Mouse (Mus musculus) cerebellum, postnatal 25 days (tissue): ENCODE results near the gene Cldn5.

Experiments used
- DNase-seq, 2 experiments: peaks; one replicate each; pipeline ENCODE4 v3.0.0; 2021; ENCODE audit warnings: mixed read lengths in 2 of 2

Gene Cldn5

DNA sequence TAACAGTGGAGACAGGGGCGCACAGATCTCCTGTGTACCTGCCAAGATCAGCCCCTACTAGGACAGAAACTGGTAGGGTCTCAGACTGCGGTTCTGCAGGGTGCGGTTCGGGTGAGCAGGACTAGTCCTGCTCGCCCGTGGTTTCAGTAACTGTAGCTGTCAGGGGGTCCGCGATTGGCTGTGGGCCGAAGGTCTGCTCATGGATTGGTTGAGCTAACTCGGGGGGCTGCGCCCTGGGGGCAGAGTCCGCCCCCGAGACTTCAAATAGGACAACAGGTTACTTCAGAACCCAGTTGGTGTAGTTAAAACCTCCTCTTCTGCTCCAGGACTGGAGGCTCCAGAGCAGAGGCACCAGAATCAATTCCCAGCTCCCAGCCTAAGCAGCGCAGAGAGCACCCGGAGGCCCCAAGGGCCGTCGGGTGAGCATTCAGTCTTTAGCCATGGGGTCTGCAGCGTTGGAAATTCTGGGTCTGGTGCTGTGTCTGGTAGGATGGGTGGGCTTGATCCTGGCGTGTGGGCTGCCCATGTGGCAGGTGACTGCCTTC lies at the start of gene Cldn5:
TSS of gene Cldn5 (plus strand) at position 292 of the 545 bp plus-strand sequence.
- DNase-seq: no peak

DNA sequence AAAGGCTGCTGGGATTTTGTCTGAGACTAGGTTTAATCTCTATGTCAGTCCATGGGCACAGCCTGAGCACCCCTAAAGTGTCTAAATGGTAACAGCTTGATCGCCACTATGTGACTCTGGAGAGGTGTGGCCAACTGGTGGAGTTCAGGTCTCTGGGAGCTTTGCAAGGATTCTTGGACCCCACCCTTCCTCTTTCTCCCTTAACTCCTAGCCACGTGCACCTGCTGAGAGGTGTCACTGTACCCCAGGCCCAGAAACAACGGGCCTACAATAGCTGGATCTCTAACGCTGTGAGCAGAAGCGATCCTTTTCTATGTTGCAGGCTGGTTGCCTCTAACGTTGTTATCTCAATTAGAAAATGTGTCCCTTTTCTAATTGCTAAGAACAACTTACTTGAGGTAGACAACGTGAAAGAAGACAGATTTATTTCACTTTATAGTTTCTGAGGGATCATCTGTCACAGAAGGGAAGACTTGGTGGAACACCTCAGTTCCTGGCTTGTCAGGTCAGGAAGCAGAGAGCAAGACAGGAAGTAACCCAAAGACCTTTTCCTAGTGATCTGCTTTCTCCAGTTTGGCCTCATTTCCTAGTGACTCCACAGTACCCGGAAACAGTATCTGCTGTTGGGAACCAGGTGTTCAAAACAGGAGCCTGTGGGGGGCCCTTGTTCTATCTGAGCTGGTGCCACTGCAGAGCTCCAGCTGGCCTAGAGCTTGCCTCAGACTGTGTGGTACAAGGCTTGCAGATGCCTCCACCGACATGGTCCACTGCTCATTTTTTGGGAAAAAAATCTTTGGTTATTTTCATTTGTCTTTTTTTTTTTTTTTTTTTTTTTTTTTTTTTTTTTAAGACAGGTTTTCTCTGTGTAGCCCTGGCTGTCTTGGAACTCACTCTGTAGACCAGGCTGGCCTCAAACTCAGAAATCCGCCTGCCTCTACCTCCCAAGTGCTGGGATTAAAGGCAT lies 48.8 kb upstream of the Cldn5 start:
- DNase-seq: no peak

DNA sequence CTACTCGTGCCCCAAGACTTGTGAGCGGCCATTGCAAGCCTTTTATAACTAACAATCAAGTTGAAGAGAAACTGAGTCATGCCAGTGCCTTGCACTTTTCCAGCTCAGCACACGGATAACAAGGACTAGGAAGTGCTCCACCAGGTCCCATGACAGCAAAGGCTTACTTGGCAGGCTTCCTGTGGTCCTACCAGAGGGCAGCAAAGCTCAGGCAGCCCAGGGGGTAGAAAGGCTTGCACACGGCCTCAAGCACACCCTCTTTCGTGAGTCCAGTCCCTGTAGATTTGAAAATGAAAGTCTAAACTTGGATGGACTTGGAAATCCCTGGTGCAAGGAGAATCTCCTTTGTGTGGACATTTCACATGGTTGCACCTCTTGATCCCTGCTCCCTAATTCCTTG lies 47.5 kb upstream of the Cldn5 start:
- no peak for DNase-seq

DNA sequence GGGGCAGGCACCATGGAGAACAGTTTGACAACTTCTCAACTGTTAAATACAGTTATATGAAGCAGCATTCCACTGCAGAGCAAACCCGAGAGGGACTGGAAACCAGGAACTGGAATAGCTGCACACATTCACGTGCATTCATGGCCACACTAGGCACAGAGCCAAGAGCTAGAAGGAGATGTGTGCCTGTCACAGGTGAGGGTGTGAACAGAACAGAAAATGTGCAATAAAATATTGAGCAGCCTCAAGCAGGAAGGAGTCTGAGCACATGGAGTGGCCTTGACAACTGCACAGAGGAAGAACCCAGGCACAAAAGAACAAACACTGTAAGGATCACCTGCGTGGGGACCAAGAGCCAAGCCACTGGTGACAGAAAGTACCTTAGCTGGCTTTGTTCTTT lies 46.0 kb upstream of the Cldn5 start:
- no peak for DNase-seq

DNA sequence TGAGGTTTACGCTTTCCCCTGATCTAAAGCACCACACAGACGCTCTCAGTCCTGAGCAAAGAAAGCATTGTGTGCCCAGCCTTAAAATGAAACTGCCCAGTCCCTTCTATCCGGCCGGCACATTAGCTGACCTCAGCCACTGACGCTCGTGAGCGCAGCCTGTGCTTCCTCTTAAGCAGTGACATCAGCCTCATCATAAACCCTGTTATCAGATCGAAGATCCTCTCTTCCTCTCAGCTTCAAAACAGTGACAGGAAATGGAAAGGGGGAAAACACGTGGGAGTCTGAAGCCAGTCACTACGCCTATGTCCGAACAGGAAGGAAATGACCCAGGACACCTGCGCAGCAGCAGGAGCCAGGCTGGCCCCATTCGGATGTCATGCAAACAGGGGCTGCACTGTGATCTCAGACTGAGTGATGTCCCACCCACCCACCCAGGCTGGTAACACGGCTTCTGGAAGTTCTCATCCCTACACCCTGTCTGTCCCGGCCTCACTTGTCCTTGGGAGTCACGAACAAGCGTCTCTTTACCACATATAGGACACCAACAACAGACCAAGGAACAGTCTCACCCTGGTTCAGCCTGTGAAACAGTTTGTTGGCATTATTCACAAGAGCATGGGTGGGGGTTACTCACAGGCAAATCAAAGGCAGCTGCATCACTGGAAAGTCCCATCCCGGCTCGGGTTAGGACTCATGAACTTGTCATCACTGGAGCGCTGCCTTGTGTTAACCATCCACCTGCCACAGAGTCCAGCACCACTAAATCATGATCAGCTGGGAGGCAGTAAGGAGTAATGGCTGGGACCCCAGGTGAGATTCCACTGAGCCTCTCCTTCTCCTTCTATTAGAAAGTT lies 43.3 kb upstream of the Cldn5 start:
- no peak for DNase-seq

DNA sequence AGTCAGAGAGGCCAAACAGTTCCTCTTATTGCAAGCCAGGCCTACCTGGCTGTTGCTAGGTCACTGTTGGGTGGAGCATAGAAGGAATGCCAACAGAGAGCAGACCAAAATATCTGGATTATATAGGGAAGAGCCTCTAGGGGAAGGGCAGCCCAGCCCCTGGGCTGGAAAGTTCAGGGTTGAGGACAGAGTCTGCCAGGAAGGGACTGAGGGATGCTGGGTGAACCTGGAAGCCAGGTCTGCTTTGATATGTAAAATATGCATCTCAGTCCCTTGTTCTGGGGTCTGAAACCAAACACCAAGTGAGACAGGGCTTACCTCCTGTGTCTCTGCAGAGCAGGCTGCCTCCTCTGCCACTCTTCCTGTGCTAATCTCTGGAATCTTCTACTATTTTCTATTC lies 38.3 kb upstream of the Cldn5 start:
- no peak for DNase-seq

DNA sequence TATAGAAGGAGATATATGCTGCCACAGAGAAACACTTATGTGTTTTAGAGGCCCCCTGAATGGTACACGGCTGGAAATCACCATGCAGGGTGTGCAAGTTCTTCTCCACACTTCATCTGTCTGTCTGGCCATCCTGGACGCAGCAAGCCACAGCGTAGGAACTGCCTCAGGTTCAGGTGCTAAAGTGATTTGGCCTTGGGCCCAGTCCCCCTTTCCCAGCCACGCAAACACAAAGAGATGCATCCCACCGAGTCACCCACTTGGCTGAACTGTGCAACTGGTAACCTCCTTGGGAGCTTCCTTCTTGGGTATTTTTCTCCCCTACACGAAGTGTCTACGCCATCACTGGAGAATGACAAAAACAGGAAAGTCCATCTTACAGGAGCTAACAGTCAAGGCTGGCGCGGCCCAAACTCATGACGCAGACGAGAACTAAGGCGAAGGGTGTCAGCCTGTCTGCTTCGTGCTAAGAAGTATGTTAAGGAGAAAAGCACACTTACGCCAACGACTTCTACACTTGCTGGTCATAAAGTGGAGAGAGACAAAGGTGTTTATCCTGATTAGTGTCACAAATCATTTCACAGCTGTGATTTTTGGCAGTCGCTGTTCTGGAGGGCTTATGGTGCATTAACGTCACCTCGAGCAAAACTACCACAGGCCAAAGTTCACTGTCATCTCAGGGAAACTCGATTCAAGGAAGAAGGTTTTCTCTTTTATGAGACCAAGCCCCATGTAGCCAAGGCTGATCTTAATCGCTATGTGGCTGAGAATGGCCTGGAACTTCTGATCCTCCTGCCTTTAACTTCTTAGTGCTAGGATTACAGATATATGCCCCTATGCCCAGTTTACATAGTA lies 30.2 kb upstream of the Cldn5 start:
- DNase-seq: no peak

DNA sequence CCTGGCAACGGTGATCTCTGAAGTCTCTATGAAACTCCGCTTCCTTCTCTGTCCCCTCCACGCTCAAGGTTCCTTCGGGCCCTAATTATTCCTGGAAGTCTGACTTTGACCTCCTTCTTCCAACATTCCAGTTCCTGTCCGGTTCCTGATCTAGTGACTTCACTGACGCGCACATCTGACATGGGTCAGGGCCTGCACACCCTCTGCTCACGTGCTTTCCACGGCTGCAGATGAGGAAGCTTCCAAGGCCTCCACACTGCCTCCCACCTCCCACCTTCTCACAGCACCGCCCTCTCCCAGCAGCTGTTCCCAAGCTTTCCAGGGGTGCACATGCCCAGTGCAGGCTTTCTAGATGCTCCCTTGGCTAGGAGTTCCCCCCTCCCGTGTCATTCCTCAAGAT lies 25.5 kb upstream of the Cldn5 start:
- DNase-seq: no peak

DNA sequence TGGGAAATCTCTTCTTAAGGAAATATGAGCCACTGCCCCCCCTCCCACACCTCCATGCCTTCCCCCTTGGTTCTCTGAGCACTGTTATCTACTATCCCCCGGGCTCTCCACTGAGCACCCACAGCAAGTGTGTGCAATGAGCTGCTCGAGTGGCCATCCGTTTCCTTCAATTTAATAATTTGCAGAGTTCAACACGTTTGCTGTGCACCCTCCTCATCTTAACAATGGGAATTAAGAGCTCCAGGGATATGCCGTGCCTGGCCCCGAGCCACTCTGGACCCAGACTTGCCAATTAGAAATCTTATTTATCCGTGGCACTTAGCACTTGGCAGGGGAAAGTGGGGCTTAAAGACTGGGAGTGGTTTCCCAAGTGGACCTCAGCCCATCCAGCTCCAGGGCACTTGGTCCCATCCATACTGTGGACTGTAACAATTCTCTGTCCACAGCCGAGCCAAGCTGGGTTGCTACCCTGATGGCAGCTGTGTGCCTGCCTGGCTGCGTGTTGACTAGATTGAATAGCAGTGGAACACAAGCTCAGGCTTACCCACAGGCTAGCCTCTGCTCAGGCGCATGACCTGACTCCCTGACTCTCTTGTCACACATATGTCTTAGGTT lies 24.7 kb upstream of the Cldn5 start:
- DNase-seq: no peak

DNA sequence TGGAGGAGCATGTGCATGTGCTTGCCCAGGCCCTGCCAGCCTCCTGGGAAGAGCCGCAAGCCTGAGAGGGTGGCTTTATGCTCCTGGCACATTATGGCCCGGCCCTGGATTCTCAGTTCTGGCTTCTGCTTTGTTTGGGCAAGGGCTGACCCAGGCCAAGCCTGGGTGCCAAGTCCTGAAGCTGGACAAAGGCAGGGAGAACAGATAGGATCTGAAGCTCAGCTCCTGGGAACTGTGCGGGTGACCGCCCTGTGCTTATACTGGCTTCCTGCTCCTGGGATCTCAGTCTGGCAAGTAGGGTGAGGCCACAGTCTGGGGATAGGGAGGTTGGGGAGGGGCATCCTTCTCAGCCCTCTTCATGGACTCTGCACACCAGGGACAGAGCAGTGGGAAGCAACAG lies 14.9 kb upstream of the Cldn5 start:
- DNase-seq: no peak

DNA sequence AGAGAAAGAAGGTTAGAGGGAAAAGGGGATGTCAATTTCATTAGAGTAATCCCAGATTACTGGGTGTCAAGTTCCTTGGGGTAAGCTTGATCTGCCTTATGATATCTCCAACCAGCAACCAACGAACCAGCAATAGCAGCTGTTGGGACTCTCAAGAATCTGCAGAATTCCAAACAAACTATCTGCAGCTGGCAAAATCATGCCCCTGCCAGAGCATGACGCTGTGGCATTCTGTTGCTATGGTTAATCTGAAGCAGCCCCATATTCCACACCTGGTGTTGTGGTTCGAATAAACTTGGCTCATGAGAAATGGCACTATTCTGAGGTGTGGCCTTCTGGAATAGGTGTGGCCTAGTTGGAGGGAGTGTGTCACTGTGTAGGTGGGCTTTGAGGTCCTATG lies 13.7 kb upstream of the Cldn5 start:
- no peak for DNase-seq

DNA sequence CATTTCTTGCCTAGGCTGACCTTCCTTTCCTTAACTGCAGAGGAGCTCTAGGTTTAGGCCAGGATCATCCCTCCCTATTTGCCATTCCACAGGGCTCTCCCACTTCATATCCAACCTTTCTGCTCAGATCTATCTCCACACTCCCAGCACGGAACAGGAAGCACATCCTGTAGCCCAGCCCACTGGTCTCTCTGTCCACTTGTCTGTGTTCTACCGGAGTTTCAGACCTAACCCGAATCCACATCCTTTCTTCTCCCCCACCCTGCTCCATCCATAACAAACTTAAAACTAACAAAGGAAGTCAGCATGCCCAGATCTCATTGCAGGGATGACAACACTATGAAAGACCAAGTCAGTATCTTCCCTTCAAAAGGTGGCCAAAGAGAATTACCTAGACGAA lies 10.3 kb upstream of the Cldn5 start:
- DNase-seq: no peak

DNA sequence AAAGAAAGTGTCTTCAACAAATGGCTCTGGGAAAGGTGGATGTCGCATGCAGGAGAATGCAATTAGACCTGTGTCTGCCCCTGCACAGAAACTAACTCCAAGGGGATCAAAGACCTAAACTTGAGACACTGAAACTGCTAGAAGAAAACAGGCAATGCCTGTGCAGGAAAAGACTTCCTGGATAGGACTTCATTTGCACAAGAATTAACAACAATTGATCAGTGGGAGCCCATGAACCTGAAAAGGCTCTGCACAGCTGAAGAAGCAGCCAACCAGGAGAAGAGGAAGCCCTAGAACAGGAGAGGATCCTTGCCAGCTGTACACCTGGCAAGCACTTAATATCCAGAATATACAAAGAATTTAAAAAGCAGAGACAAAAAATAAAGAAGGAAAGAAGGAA lies 7.1 kb upstream of the Cldn5 start:
- no peak for DNase-seq

DNA sequence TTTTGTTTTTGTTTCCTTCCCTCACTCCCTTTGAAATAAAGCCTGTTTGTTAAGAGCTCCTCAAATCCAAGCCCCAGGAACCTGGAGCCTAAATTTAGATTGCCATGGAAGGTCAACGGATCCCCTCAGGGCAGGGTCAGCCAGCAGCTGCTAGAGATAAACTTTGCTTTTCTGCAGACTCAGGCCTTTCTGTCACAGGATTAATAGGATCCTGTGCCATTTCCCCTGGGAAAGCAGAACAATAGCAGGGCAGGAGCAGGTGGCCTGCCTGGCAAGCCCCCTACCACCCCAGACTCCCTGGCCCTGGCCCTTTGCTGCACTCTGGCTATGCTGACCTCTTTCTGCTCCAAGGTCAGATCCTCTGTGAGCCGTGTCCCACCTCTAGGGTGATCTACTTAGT lies 2.7 kb upstream of the Cldn5 start:
- DNase-seq: no peak

DNA sequence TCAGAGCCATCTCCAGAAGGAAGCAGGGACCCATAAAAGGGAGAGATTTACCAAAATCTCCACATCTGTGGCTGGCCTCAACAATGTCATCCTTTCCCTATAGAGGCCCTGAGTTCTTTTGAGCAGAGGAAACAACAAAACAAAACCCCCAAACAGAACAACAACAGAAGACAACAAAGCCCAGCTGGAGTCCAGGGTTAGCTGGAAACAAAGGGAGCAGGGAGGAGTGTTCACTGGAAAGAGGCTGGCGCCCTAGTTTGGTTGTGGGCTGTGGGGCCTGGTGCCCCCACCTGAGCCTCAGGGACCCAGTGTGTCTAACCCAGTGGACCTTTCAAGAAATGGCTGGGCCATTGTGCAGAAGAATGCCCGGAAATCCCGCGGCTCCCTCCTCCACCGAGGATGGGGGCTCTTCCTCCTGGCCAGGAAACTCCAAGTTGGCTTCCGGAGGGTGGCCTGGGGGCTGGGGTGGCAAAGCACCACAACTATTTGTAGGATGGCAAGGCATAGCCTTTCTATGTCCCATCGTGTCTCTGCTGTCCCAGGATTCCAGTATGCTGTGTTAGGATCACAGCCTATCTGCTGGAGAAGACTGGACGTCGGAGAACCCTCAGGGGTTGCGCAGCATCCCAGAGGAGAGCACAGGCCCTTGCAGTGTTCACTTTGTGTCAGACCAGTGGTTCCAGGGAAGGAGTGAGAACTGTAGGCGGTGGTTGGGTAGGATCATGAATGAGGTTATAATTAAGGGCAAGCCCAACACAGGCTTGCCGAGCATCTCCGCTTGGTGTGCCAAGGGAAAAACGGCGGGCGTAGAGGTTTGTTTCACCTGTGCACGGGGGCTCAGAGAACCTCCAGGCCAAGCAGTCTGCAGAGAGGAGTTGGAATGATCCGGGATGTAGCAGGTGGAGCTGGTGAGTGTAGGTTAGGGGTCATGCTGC lies 759 bp upstream of the Cldn5 start:
- no peak for DNase-seq

DNA sequence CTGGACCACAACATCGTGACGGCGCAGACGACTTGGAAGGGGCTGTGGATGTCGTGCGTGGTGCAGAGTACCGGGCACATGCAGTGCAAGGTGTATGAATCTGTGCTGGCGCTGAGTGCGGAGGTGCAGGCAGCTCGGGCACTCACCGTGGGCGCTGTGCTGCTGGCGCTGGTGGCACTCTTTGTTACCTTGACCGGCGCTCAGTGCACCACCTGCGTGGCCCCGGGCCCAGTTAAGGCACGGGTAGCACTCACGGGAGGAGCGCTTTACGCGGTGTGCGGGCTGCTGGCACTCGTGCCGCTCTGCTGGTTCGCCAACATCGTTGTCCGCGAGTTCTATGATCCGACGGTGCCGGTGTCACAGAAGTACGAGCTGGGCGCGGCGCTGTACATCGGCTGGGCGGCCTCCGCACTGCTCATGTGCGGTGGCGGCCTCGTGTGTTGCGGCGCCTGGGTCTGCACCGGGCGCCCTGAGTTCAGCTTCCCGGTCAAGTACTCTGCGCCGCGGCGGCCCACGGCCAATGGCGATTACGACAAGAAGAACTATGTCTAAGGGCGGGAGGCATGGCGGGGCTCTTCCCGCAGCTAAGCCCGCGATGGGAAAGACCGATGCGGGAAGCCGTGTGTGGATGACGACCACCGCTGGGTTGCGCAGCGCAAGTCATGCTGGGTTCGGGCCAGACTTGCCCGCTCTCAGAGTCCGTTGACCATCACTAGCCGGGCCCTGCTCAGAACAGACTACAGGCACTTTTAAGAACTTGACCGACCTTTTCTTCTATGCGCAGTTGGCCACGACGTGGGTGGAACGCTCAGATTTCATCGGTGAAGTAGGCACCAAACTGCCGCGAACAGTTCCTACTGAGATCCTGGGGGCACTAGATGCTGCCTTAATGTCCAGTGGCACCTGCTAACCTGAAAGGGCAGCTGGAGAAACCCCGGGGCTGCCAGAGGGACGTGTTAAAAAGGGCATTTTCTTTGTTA lies 744 bp downstream of the Cldn5 start:
- DNase-seq: peak in 1 of 2 experiments; percentile 24

DNA sequence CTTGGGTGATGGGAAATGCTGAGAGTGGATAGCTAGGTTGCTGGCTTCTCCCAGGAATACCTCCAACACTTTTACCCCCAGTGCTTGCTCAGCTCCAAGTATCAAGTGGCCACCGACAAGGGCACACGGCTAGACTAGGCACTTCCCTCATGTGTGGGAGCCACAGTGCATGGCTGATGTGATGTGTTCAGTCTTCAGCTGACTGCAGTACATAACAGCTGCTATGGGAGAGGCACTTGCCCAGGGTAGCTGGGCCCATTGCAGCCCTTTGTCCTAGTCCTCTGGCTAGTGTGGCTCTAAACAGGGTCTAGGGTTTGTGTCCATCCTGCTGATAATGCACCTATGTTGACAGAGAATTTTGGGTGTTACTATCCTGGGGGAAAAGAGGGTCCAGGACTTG lies 1.8 kb downstream of the Cldn5 start:
- no peak for DNase-seq

DNA sequence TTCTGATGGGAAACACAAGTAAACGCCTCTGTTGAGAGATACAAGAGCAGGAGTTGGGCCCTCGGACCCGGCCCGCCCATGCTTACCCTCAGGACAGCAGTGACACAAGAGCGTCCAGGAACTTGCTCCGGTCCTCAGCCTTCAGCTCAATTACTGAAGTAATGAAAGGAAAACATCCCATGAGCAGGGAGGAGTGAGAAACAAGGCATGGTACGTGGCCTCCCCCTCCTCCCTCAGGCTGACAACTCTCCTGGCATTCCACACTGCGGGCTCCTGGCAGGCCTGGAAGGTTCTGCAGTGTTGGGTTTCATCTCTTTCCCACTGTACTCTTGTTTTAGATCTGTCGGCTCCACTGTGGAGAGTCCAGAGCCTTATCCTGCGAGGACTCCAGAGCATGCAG lies 5.2 kb downstream of the Cldn5 start:
- DNase-seq: no peak

DNA sequence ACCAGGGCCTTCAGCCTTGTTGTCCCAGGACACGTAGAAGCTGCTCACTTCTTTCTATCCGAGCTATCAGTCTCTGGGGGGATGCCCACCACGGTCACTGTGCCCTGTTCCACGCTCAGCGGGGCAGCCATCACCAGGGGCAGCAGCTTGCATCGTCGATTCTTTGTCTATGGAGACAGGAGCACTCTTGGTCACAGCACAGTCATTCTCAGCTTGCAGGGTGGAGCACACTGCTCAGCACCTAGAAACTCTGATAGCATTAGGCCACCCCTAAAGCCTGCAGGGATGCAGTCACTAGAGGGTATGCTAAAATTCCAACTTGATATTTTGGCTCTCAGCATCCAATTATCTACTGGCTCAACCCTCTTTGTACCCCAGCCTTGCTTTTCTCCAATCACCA lies 8.4 kb downstream of the Cldn5 start:
- no peak for DNase-seq

DNA sequence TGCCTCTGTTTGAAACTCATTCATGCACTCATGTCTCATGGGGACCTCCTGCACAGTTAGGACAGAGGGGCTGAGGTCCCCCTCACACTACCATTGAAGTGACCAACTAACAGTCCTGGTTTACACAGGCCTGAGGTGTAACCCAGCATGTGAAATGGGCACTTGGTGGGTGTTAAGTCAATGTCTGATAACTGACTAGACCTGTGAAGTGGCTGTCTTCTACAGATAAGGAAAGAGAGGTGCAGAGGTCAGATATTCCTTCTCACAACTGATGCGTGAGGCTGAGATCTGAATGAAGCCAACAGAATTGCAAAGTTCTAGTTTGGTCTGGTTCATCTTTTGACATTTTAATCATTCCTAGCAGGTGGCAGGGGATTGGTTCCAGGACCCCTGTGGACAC lies 8.8 kb downstream of the Cldn5 start:
- no peak for DNase-seq
